Mouse (Mus musculus) Muller cell, postnatal 12 days (primary cell): Measurements from ENCODE around the gene Gm10260.
A peak's percentile ranks its signal among the peaks of the same experiment; 100 is the strongest.

ENCODE experiments used
- DNase-seq: peaks from one replicate; pipeline ENCODE4 v3.0.0-alpha.2; 2015; ENCODE audit errors: inconsistent ontology term

The Gm10260 gene

GRCm38 (mm10) chr13:97760532-97760931 lies at the start of gene Gm10260:
Gene Gm10260 (minus strand): TSS chr13:97760632.
- DNase-seq = no peak

- DNase-seq = no peak
These were observed 49.4 kb upstream of the Gm10260 start for GRCm38 (mm10) chr13:97809828-97810227.

- no peak for DNase-seq
These were observed 45.5 kb upstream of the Gm10260 start for GRCm38 (mm10) chr13:97805907-97806306.

- no peak for DNase-seq
These were observed 42.0 kb upstream of the Gm10260 start for GRCm38 (mm10) chr13:97802386-97802785.

- no peak for DNase-seq
These were observed 37.0 kb upstream of the Gm10260 start for GRCm38 (mm10) chr13:97797462-97797861.

- no peak for DNase-seq
These were observed 34.3 kb upstream of the Gm10260 start for GRCm38 (mm10) chr13:97794780-97795179.

GRCm38 (mm10) chr13:97793932-97794331 lies 33.5 kb upstream of the Gm10260 start:
- DNase-seq = no peak

- DNase-seq = no peak
These were observed 31.2 kb upstream of the Gm10260 start for GRCm38 (mm10) chr13:97791664-97792063.

GRCm38 (mm10) chr13:97789782-97790450 lies 29.5 kb upstream of the Gm10260 start:
- DNase-seq = no peak

GRCm38 (mm10) chr13:97785167-97785835 lies 24.9 kb upstream of the Gm10260 start:
- no peak for DNase-seq

GRCm38 (mm10) chr13:97783423-97784143 lies 23.2 kb upstream of the Gm10260 start:
- DNase-seq = no peak

- no peak for DNase-seq
These were observed 21.6 kb upstream of the Gm10260 start for GRCm38 (mm10) chr13:97782063-97782462.

GRCm38 (mm10) chr13:97781637-97782036 lies 21.2 kb upstream of the Gm10260 start:
- no peak for DNase-seq

- no peak for DNase-seq
These were observed 20.1 kb upstream of the Gm10260 start for GRCm38 (mm10) chr13:97780556-97780955.

- DNase-seq = no peak
These were observed 19.4 kb upstream of the Gm10260 start for GRCm38 (mm10) chr13:97779657-97780445.

- DNase-seq = no peak
These were observed 18.3 kb upstream of the Gm10260 start for GRCm38 (mm10) chr13:97778698-97779194.

- no peak for DNase-seq
These were observed 17.2 kb upstream of the Gm10260 start for GRCm38 (mm10) chr13:97777667-97778066.

GRCm38 (mm10) chr13:97776702-97777101 lies 16.3 kb upstream of the Gm10260 start:
- peak; percentile 94 for DNase-seq

- DNase-seq = no peak
These were observed 15.5 kb upstream of the Gm10260 start for GRCm38 (mm10) chr13:97775907-97776306.

- peak; percentile 78 for DNase-seq
These were observed 14.5 kb upstream of the Gm10260 start for GRCm38 (mm10) chr13:97774740-97775425.

GRCm38 (mm10) chr13:97769205-97769604 lies 8.8 kb upstream of the Gm10260 start:
- DNase-seq = no peak
